Mouse (Mus musculus): ENCODE results near the gene Sympk. TPM values are rescaled to one million over a fixed set of nuclear protein-coding genes. Genes with fewer than 3 reads are reported as not detected.

The Sympk gene
- polyA plus RNA-seq, 1 experiment = 71.8 TPM

- no peak overlapping the region for H3K27ac ChIP-seq (ENCODE audit: insufficient read depth, low read depth, low read length)
- TF ChIP-seq CTCF (IDR thresholded peaks at IDR 0.05; ENCODE audit: extremely low read depth, insufficient read length, insufficient replicate concordance, low read depth, low read length) = peak; percentile 71
- no peak for TF ChIP-seq POLR2A (IDR thresholded peaks at IDR 0.05; ENCODE audit: low read depth, low read length)
- no peaks in the 10 kb centered on the region for H3K27me3 ChIP-seq (ENCODE audit: control insufficient read depth, insufficient read depth, low read length)
- WGBS = 53% methylated on average over 10 of the region's 10 CpGs
- H3K4me3 ChIP-seq (ENCODE audit: low read depth, low read length) = no peak overlapping the region
- H3K36me3 ChIP-seq (ENCODE audit: control insufficient read depth, insufficient read depth, low read length) = no peaks in the 10 kb centered on the region
- peaks cover 23% of the 10 kb centered on the region for H3K4me1 ChIP-seq (ENCODE audit: control insufficient read depth, insufficient read depth, insufficient read length, low read length)
Observed at GRCm38 (mm10) chr7:19088813-19089212, 64.6 kb downstream of the Sympk start.

- H3K36me3 ChIP-seq (ENCODE audit: control insufficient read depth, insufficient read depth, low read length) = no peaks in the 10 kb centered on the region
- H3K27ac ChIP-seq (ENCODE audit: insufficient read depth, low read depth, low read length) = no peak overlapping the region
- no peak overlapping the region for H3K4me3 ChIP-seq (ENCODE audit: low read depth, low read length)
- H3K27me3 ChIP-seq (ENCODE audit: control insufficient read depth, insufficient read depth, low read length) = peaks cover 13% of the 10 kb centered on the region
- TF ChIP-seq POLR2A (IDR thresholded peaks at IDR 0.05; ENCODE audit: low read depth, low read length) (no peak), CTCF (IDR thresholded peaks at IDR 0.05; ENCODE audit: extremely low read depth, insufficient read length, insufficient replicate concordance, low read depth, low read length) (no peak)
- 85% methylated on average over 17 of the region's 17 CpGs for WGBS
- H3K4me1 ChIP-seq (ENCODE audit: control insufficient read depth, insufficient read depth, insufficient read length, low read length) = peaks cover 13% of the 10 kb centered on the region
Observed at GRCm38 (mm10) chr7:19091913-19092312, 67.7 kb downstream of the Sympk start.

GRCm38 (mm10) chr7:19092381-19093173 is 68.4 kb downstream of the Sympk start:
- TF ChIP-seq CTCF (IDR thresholded peaks at IDR 0.05; ENCODE audit: extremely low read depth, insufficient read length, insufficient replicate concordance, low read depth, low read length) (no peak), POLR2A (IDR thresholded peaks at IDR 0.05; ENCODE audit: low read depth, low read length) (no peak)
- no peaks in the 10 kb centered on the region for H3K36me3 ChIP-seq (ENCODE audit: control insufficient read depth, insufficient read depth, low read length)
- WGBS = 50% methylated on average over 38 of the region's 38 CpGs
- H3K27me3 ChIP-seq (ENCODE audit: control insufficient read depth, insufficient read depth, low read length) = peaks cover 13% of the 10 kb centered on the region
- H3K4me1 ChIP-seq (ENCODE audit: control insufficient read depth, insufficient read depth, insufficient read length, low read length) = peaks cover 13% of the 10 kb centered on the region
- no peak overlapping the region for H3K27ac ChIP-seq (ENCODE audit: insufficient read depth, low read depth, low read length)
- peak overlapping the region; percentile 92; the same call in 1 of the 2 replicates for H3K4me3 ChIP-seq (ENCODE audit: low read depth, low read length)

- peaks cover 13% of the 10 kb centered on the region for H3K4me1 ChIP-seq (ENCODE audit: control insufficient read depth, insufficient read depth, insufficient read length, low read length)
- H3K27me3 ChIP-seq (ENCODE audit: control insufficient read depth, insufficient read depth, low read length) = peaks cover 13% of the 10 kb centered on the region
- H3K36me3 ChIP-seq (ENCODE audit: control insufficient read depth, insufficient read depth, low read length) = no peaks in the 10 kb centered on the region
- 4% methylated on average over 10 of the region's 15 CpGs for WGBS
- TF ChIP-seq CTCF (IDR thresholded peaks at IDR 0.05; ENCODE audit: extremely low read depth, insufficient read length, insufficient replicate concordance, low read depth, low read length) (peak; percentile 69), POLR2A (IDR thresholded peaks at IDR 0.05; ENCODE audit: low read depth, low read length) (no peak)
- H3K4me3 ChIP-seq (ENCODE audit: low read depth, low read length) = peak overlapping the region; percentile 92
- H3K27ac ChIP-seq (ENCODE audit: insufficient read depth, low read depth, low read length) = peak overlapping the region; percentile 22; the same call in 1 of the 2 replicates
Observed at GRCm38 (mm10) chr7:19093174-19093521, 69.0 kb downstream of the Sympk start.

GRCm38 (mm10) chr7:19093537-19094385 is 69.6 kb downstream of the Sympk start:
- Histone ChIP-seq H3K4me3 (ENCODE audit: low read depth, low read length) (peak overlapping the region; percentile 92), H3K4me1 (ENCODE audit: control insufficient read depth, insufficient read depth, insufficient read length, low read length) (peaks cover 13% of the 10 kb centered on the region), H3K27me3 (ENCODE audit: control insufficient read depth, insufficient read depth, low read length) (peaks cover 13% of the 10 kb centered on the region), H3K27ac (ENCODE audit: insufficient read depth, low read depth, low read length) (peak overlapping the region; percentile 90), H3K36me3 (ENCODE audit: control insufficient read depth, insufficient read depth, low read length) (no peaks in the 10 kb centered on the region)
- TF ChIP-seq POLR2A (IDR thresholded peaks at IDR 0.05; ENCODE audit: low read depth, low read length) (peak; percentile 39), CTCF (IDR thresholded peaks at IDR 0.05; ENCODE audit: extremely low read depth, insufficient read length, insufficient replicate concordance, low read depth, low read length) (no peak)
- 1% methylated on average over 45 of the region's 45 CpGs for WGBS

- 3% methylated on average over 35 of the region's 36 CpGs for WGBS
- Histone ChIP-seq H3K27ac (ENCODE audit: insufficient read depth, low read depth, low read length) (peak within 1 kb of the TSS; percentile 90), H3K4me1 (ENCODE audit: control insufficient read depth, insufficient read depth, insufficient read length, low read length) (peaks cover 13% of the 10 kb centered on the region), H3K27me3 (ENCODE audit: control insufficient read depth, insufficient read depth, low read length) (peaks cover 13% of the 10 kb centered on the region), H3K4me3 (ENCODE audit: low read depth, low read length) (peak within 1 kb of the TSS; percentile 92), H3K36me3 (ENCODE audit: control insufficient read depth, insufficient read depth, low read length) (no peaks in the 10 kb centered on the region)
- TF ChIP-seq CTCF (IDR thresholded peaks at IDR 0.05; ENCODE audit: extremely low read depth, insufficient read length, insufficient replicate concordance, low read depth, low read length) = no peak
- no peak for TF ChIP-seq POLR2A (IDR thresholded peaks at IDR 0.05; ENCODE audit: low read depth, low read length)
Observed at GRCm38 (mm10) chr7:19094471-19094825, 70.3 kb downstream of the Sympk start, which contains the start of gene Six5. Gene Six5, plus strand, starts transcription at chr7:19094594.
